Mouse (Mus musculus): ENCODE results near the gene 2900011O08Rik. TPM values are rescaled to one million over a fixed set of nuclear protein-coding genes. Genes with fewer than 3 reads are reported as not detected.
"Not testable (repeated sequence)": the region's sequence is repeated elsewhere in the genome, so short reads cannot be mapped to it uniquely, and the experiment has no call there.

The 2900011O08Rik gene
- polyA plus RNA-seq, 1 experiment from 2014 or later: 206 TPM

GRCm38 (mm10) chr16:14052221-14052620, 65.8 kb downstream of the 2900011O08Rik start:
- Histone ChIP-seq H3K9me3 (ENCODE audit: control insufficient read depth, low read length) (no peaks in the 10 kb centered on the region), H3K4me1 (ENCODE audit: control insufficient read depth, insufficient read depth, low read depth, low read length) (no peaks in the 10 kb centered on the region), H3K4me2 (ENCODE audit: low read length) (no peak overlapping the region), H3K9ac (ENCODE audit: low read depth, low read length) (no peak overlapping the region), H3K4me3 (ENCODE audit: low read length) (no peak overlapping the region), H3K36me3 (ENCODE audit: control insufficient read depth, insufficient read depth, low read length) (no peaks in the 10 kb centered on the region), H3K27me3 (replicated peaks; ENCODE audit: control insufficient read depth, insufficient read depth, low read length) (no peaks in the 10 kb centered on the region), H3K27ac (ENCODE audit: low read depth, low read length) (no peak overlapping the region)
- 73% methylated on average over 2 of the region's 2 CpGs for WGBS
- ATAC-seq: peak; percentile 60

GRCm38 (mm10) chr16:14053116-14053515, 66.7 kb downstream of the 2900011O08Rik start:
- 92% methylated on average over 5 of the region's 5 CpGs for WGBS
- no peak for ATAC-seq
- Histone ChIP-seq H3K36me3 (ENCODE audit: control insufficient read depth, insufficient read depth, low read length) (no peaks in the 10 kb centered on the region), H3K27ac (ENCODE audit: low read depth, low read length) (no peak overlapping the region), H3K9ac (ENCODE audit: low read depth, low read length) (no peak overlapping the region), H3K4me2 (ENCODE audit: low read length) (no peak overlapping the region), H3K4me3 (ENCODE audit: low read length) (no peak overlapping the region), H3K27me3 (replicated peaks; ENCODE audit: control insufficient read depth, insufficient read depth, low read length) (no peaks in the 10 kb centered on the region), H3K9me3 (ENCODE audit: control insufficient read depth, low read length) (no peaks in the 10 kb centered on the region), H3K4me1 (ENCODE audit: control insufficient read depth, insufficient read depth, low read depth, low read length) (peaks cover under 1% of the 10 kb centered on the region; the same call in 1 of the 2 replicates)

- Histone ChIP-seq H3K9me3 (ENCODE audit: control insufficient read depth, low read length) (no peaks in the 10 kb centered on the region), H3K27me3 (replicated peaks; ENCODE audit: control insufficient read depth, insufficient read depth, low read length) (no peaks in the 10 kb centered on the region), H3K27ac (ENCODE audit: low read depth, low read length) (no peak overlapping the region), H3K4me1 (ENCODE audit: control insufficient read depth, insufficient read depth, low read depth, low read length) (peaks cover 4% of the 10 kb centered on the region; the same call in 1 of the 2 replicates), H3K36me3 (ENCODE audit: control insufficient read depth, insufficient read depth, low read length) (no peaks in the 10 kb centered on the region), H3K9ac (ENCODE audit: low read depth, low read length) (no peak overlapping the region), H3K4me2 (ENCODE audit: low read length) (no peak overlapping the region), H3K4me3 (ENCODE audit: low read length) (no peak overlapping the region)
- 7% methylated on average over 1 of the region's 1 CpGs for WGBS
- ATAC-seq: no peak
Observed at GRCm38 (mm10) chr16:14055271-14055670, 68.9 kb downstream of the 2900011O08Rik start.

- no peak overlapping the region for H3K4me3 ChIP-seq (ENCODE audit: low read length)
- H3K9ac ChIP-seq (ENCODE audit: low read depth, low read length): no peak overlapping the region
- H3K4me1 ChIP-seq (ENCODE audit: control insufficient read depth, insufficient read depth, low read depth, low read length): peaks cover 4% of the 10 kb centered on the region; the same call in 1 of the 2 replicates
- no peaks in the 10 kb centered on the region for H3K27me3 ChIP-seq (replicated peaks; ENCODE audit: control insufficient read depth, insufficient read depth, low read length)
- ATAC-seq: no peak
- no peak overlapping the region for H3K27ac ChIP-seq (ENCODE audit: low read depth, low read length)
- no peaks in the 10 kb centered on the region for H3K9me3 ChIP-seq (ENCODE audit: control insufficient read depth, low read length)
- H3K4me2 ChIP-seq (ENCODE audit: low read length): no peak overlapping the region
- H3K36me3 ChIP-seq (ENCODE audit: control insufficient read depth, insufficient read depth, low read length): no peaks in the 10 kb centered on the region
- 86% methylated on average over 4 of the region's 4 CpGs for WGBS
Observed at GRCm38 (mm10) chr16:14056734-14057133, 70.3 kb downstream of the 2900011O08Rik start.

GRCm38 (mm10) chr16:14058541-14058940, 72.1 kb downstream of the 2900011O08Rik start:
- no peaks in the 10 kb centered on the region for H3K27me3 ChIP-seq (replicated peaks; ENCODE audit: control insufficient read depth, insufficient read depth, low read length)
- no peak overlapping the region for H3K4me3 ChIP-seq (ENCODE audit: low read length)
- 14% methylated on average over 1 of the region's 1 CpGs for WGBS
- H3K36me3 ChIP-seq (ENCODE audit: control insufficient read depth, insufficient read depth, low read length): no peaks in the 10 kb centered on the region
- ATAC-seq: no peak
- H3K27ac ChIP-seq (ENCODE audit: low read depth, low read length): no peak overlapping the region
- H3K9me3 ChIP-seq (ENCODE audit: control insufficient read depth, low read length): no peaks in the 10 kb centered on the region
- peaks cover 4% of the 10 kb centered on the region; the same call in 1 of the 2 replicates for H3K4me1 ChIP-seq (ENCODE audit: control insufficient read depth, insufficient read depth, low read depth, low read length)
- no peak overlapping the region for H3K4me2 ChIP-seq (ENCODE audit: low read length)
- H3K9ac ChIP-seq (ENCODE audit: low read depth, low read length): no peak overlapping the region

GRCm38 (mm10) chr16:14059118-14059854, 72.9 kb downstream of the 2900011O08Rik start:
- peaks cover 4% of the 10 kb centered on the region; the same call in 1 of the 2 replicates for H3K4me1 ChIP-seq (ENCODE audit: control insufficient read depth, insufficient read depth, low read depth, low read length)
- no peaks in the 10 kb centered on the region for H3K9me3 ChIP-seq (ENCODE audit: control insufficient read depth, low read length)
- H3K36me3 ChIP-seq (ENCODE audit: control insufficient read depth, insufficient read depth, low read length): no peaks in the 10 kb centered on the region
- H3K9ac ChIP-seq (ENCODE audit: low read depth, low read length): no peak overlapping the region
- H3K4me3 ChIP-seq (ENCODE audit: low read length): no peak overlapping the region
- ATAC-seq: no peak
- no peak overlapping the region for H3K27ac ChIP-seq (ENCODE audit: low read depth, low read length)
- no peak overlapping the region for H3K4me2 ChIP-seq (ENCODE audit: low read length)
- no peaks in the 10 kb centered on the region for H3K27me3 ChIP-seq (replicated peaks; ENCODE audit: control insufficient read depth, insufficient read depth, low read length)
- WGBS: 53% methylated on average over 1 of the region's 1 CpGs

- no peak overlapping the region for H3K9ac ChIP-seq (ENCODE audit: low read depth, low read length)
- 87% methylated on average over 5 of the region's 5 CpGs for WGBS
- peaks cover 4% of the 10 kb centered on the region; the same call in 1 of the 2 replicates for H3K4me1 ChIP-seq (ENCODE audit: control insufficient read depth, insufficient read depth, low read depth, low read length)
- no peak overlapping the region for H3K4me3 ChIP-seq (ENCODE audit: low read length)
- H3K27ac ChIP-seq (ENCODE audit: low read depth, low read length): no peak overlapping the region
- no peaks in the 10 kb centered on the region for H3K9me3 ChIP-seq (ENCODE audit: control insufficient read depth, low read length)
- no peaks in the 10 kb centered on the region for H3K27me3 ChIP-seq (replicated peaks; ENCODE audit: control insufficient read depth, insufficient read depth, low read length)
- H3K4me2 ChIP-seq (ENCODE audit: low read length): no peak overlapping the region
- H3K36me3 ChIP-seq (ENCODE audit: control insufficient read depth, insufficient read depth, low read length): no peaks in the 10 kb centered on the region
- no peak for ATAC-seq
Observed at GRCm38 (mm10) chr16:14059869-14060268, 73.5 kb downstream of the 2900011O08Rik start.

GRCm38 (mm10) chr16:14066571-14066970, 80.2 kb downstream of the 2900011O08Rik start:
- not testable (repeated sequence) for H3K4me2 ChIP-seq (ENCODE audit: low read length); H3K27ac ChIP-seq (ENCODE audit: low read depth, low read length); H3K4me1 ChIP-seq (ENCODE audit: control insufficient read depth, insufficient read depth, low read depth, low read length); H3K4me3 ChIP-seq (ENCODE audit: low read length); H3K9me3 ChIP-seq (ENCODE audit: control insufficient read depth, low read length); H3K9ac ChIP-seq (ENCODE audit: low read depth, low read length); H3K36me3 ChIP-seq (ENCODE audit: control insufficient read depth, insufficient read depth, low read length); ATAC-seq; H3K27me3 ChIP-seq (replicated peaks; ENCODE audit: control insufficient read depth, insufficient read depth, low read length)
- WGBS: 89% methylated on average over 4 of the region's 4 CpGs

- not testable (repeated sequence) for ATAC-seq; H3K9me3 ChIP-seq (ENCODE audit: control insufficient read depth, low read length); H3K27me3 ChIP-seq (replicated peaks; ENCODE audit: control insufficient read depth, insufficient read depth, low read length); H3K4me3 ChIP-seq (ENCODE audit: low read length); H3K9ac ChIP-seq (ENCODE audit: low read depth, low read length); H3K4me1 ChIP-seq (ENCODE audit: control insufficient read depth, insufficient read depth, low read depth, low read length); H3K27ac ChIP-seq (ENCODE audit: low read depth, low read length); H3K4me2 ChIP-seq (ENCODE audit: low read length); H3K36me3 ChIP-seq (ENCODE audit: control insufficient read depth, insufficient read depth, low read length)
- 90% methylated on average over 2 of the region's 2 CpGs for WGBS
Observed at GRCm38 (mm10) chr16:14068701-14069100, 82.3 kb downstream of the 2900011O08Rik start.
